8 mouse cellular contexts compared by ENCODE assay signal in genomic region chr15:12010602-12011044, GRCm38 (mm10). TPM values are rescaled to one million over a fixed set of nuclear protein-coding genes. Genes with fewer than 3 reads are reported as not detected.
A peak's percentile ranks its signal among the peaks of the same experiment; 100 is the strongest.
DNase-seq lines count a peak whose midpoint lies in the region; ATAC-seq and TF ChIP-seq lines count a peak whose summit lies in the region.

No protein-coding gene starts in this region.

- no peaks in the 10 kb centered on the region for H3K27me3 ChIP-seq in forebrain, postnatal 0 days (ENCODE audit: insufficient read depth, low read length)
- no peaks in the 10 kb centered on the region for H3K27me3 ChIP-seq in kidney, postnatal 0 days (ENCODE audit: insufficient read depth, low read length)

- H3K4me1 ChIP-seq in forebrain, postnatal 0 days (ENCODE audit: insufficient read depth) = no peaks in the 10 kb centered on the region
- no peaks in the 10 kb centered on the region for H3K4me1 ChIP-seq in kidney, postnatal 0 days (replicated peaks; ENCODE audit: insufficient read depth, low read length)

- 48% methylated on average over 18 of the region's 18 CpGs for WGBS in forebrain, postnatal 0 days
- WGBS in kidney, postnatal 0 days = 46% methylated on average over 18 of the region's 18 CpGs

- no peaks in the 10 kb centered on the region for H3K36me3 ChIP-seq in forebrain, postnatal 0 days (ENCODE audit: insufficient read depth)
- no peaks in the 10 kb centered on the region for H3K36me3 ChIP-seq in kidney, postnatal 0 days (ENCODE audit: insufficient read depth, low read length)

- peak; percentile 36 to 39 for DNase-seq in spleen, adult 18-20 months
- DNase-seq in spleen, adult 12 weeks (ENCODE audit: low spot score) = no peak
- DNase-seq in forebrain, postnatal 0 days = no peak
- peak; percentile 19 for DNase-seq in kidney, postnatal 0 days (ENCODE audit: low spot score)
- no peak for DNase-seq in layer of hippocampus, postnatal 36 days
- no peak for DNase-seq in MN1 (ENCODE audit: low spot score)
- DNase-seq in frontal cortex, postnatal 36 days (ENCODE audit: low spot score in 2 of 2) = no peak

- no peak overlapping the region for H3K27ac ChIP-seq in forebrain, postnatal 0 days (ENCODE audit: low read depth, low read length)
- no peak overlapping the region for H3K27ac ChIP-seq in kidney, postnatal 0 days

- no peak for ATAC-seq in forebrain, postnatal 0 days
- ATAC-seq in kidney, postnatal 0 days (replicated peaks; ENCODE audit: low FRiP score, low read depth) = no peak
- ATAC-seq in megakaryocyte-erythroid progenitor cell, adult 5-6 weeks (replicated peaks; ENCODE audit: low FRiP score, low TSS enrichment, poor library complexity, severe bottlenecking) = peak; percentile 62

- no peak overlapping the region for H3K4me3 ChIP-seq in forebrain, postnatal 0 days (ENCODE audit: low read depth, low read length)
- peak overlapping the region; percentile 32 for H3K4me3 ChIP-seq in kidney, postnatal 0 days (replicated peaks; ENCODE audit: low read depth, low read length)

- TF ChIP-seq CTCF in forebrain, postnatal 0 days (IDR thresholded peaks at IDR 0.05; ENCODE audit: low read depth) = no peak
- no peak for TF ChIP-seq CTCF in kidney, postnatal 0 days (IDR thresholded peaks at IDR 0.05; ENCODE audit: low read depth)

- no peaks in the 10 kb centered on the region for H3K9me3 ChIP-seq in forebrain, postnatal 0 days (ENCODE audit: low read length)
- no peaks in the 10 kb centered on the region for H3K9me3 ChIP-seq in kidney, postnatal 0 days (replicated peaks; ENCODE audit: low read length)

- H3K9ac ChIP-seq in forebrain, postnatal 0 days = no peak overlapping the region
- no peak overlapping the region for H3K9ac ChIP-seq in kidney, postnatal 0 days (ENCODE audit: low read depth, low read length)

- H3K4me2 ChIP-seq in forebrain, postnatal 0 days (ENCODE audit: low read depth) = peak overlapping the region; percentile 37
- peak overlapping the region; percentile 60 for H3K4me2 ChIP-seq in kidney, postnatal 0 days (ENCODE audit: low read length)

RNA-seq across cellular contexts. Expression of gene Sub1, which starts 13.8 kb away (rescaled TPM):
- total RNA-seq in forebrain, postnatal 0 days (2014; rRNA removed) = 187 TPM in 2 replicates
- polyA plus RNA-seq in forebrain, postnatal 0 days (2015; fragmentation: Nextera tagmentation; extraction: Ambion mirVana) = 618 and 740 TPM in 2 replicates
- 797 and 890 TPM in 2 replicates for polyA plus RNA-seq in kidney, postnatal 0 days (2015; fragmentation: Nextera tagmentation; extraction: Ambion mirVana)
- 341 and 370 TPM in 2 replicates for total RNA-seq in megakaryocyte-erythroid progenitor cell, adult 5-6 weeks (2014; fragmentation: Nextera tagmentation)
- total RNA-seq in megakaryocyte-erythroid progenitor cell, adult 5-6 weeks (2017) = 614 and 656 TPM in 2 replicates
- total RNA-seq in layer of hippocampus, postnatal 36 days (2021) = 100 to 1,000 TPM; 283 to 353 TPM

Comparison
In these comparisons a context has a peak if more than half of its experiments do, and no peak if none do; other contexts are left out.
1. DNase-seq: peak in spleen, adult 18-20 months (2 of 2) and kidney, postnatal 0 days (single experiment); none in spleen, adult 12 weeks (single experiment), forebrain, postnatal 0 days (single experiment), layer of hippocampus, postnatal 36 days (0 of 2), MN1 (single experiment) and frontal cortex, postnatal 36 days (0 of 2).